Comparison of ENCODE assay signal across 12 mouse cellular contexts in genomic region chr9:21525142-21525936, GRCm38 (mm10). TPM values are rescaled to one million over a fixed set of nuclear protein-coding genes. Genes with fewer than 3 reads are reported as not detected.
DNase-seq lines count a peak whose midpoint lies in the region; ATAC-seq and TF ChIP-seq lines count a peak whose summit lies in the region.
"Had no signal": no experiment of that assay in that cellular context is flagged by ENCODE, and none has a peak within 500 bp of the region (broad histone marks: within the 10 kb centered on the region; RNA-seq: fewer than 3 reads in every experiment).

No protein-coding gene starts in this region.

- TF ChIP-seq POLR2A in liver, adult 2 months (IDR thresholded peaks at IDR 0.05; ENCODE audit: extremely low read depth, insufficient read depth, low read length): no peak

- peak overlapping the region; percentile 27 for H3K27ac ChIP-seq in liver, adult 2 months (replicated peaks; ENCODE audit: insufficient read depth, low read depth, low read length)
- no peak overlapping the region for H3K27ac ChIP-seq in liver, embryonic 11.5 days (ENCODE audit: low read depth, low read length)

- no peaks in the 10 kb centered on the region for H3K79me2 ChIP-seq in liver, adult 2 months (ENCODE audit: control insufficient read depth, insufficient read depth, low read length)

- no peak overlapping the region for H3K4me2 ChIP-seq in liver, embryonic 11.5 days
- H3K4me2 ChIP-seq: heart, embryonic 12.5 days had no signal

- no peak overlapping the region for H3K4me3 ChIP-seq in liver, adult 2 months (ENCODE audit: insufficient read depth, low read depth, low read length)
- no peak overlapping the region for H3K4me3 ChIP-seq in liver, embryonic 11.5 days (ENCODE audit: low read depth, low read length)
- H3K4me3 ChIP-seq: erythroblast, embryonic 14.5 days; heart, embryonic 12.5 days had no signal

- 80% methylated on average over 7 of the region's 7 CpGs for WGBS in liver, adult 2 months
- 57% methylated on average over 7 of the region's 7 CpGs for WGBS in liver, embryonic 11.5 days

- H3K36me3 ChIP-seq in liver, adult 2 months (ENCODE audit: control insufficient read depth, insufficient read depth, low read length): no peaks in the 10 kb centered on the region
- H3K36me3 ChIP-seq in liver, embryonic 11.5 days (ENCODE audit: control insufficient read depth, insufficient read depth, low read length): no peaks in the 10 kb centered on the region
- H3K36me3 ChIP-seq: heart, embryonic 12.5 days had no signal

- DNase-seq in liver, adult 2 months (ENCODE audit: extremely low read depth, low read depth, low spot score): peak; percentile 38
- DNase-seq in liver, embryonic 11.5 days (ENCODE audit: low spot score): no peak
- peak; percentile 40 for DNase-seq in NIH3T3 (ENCODE audit: low read depth)
- DNase-seq in induced T-regulatory cell, adult 2 months (ENCODE audit: low read depth): peak; percentile 53
- DNase-seq in naive thymus-derived CD4-positive, alpha-beta T cell, adult 2 months (ENCODE audit: low read depth): peak; percentile 43
- DNase-seq in right cerebral cortex, postnatal 10 days (ENCODE audit: low spot score in 2 of 2): no peak
- no peak for DNase-seq in adrenal gland, postnatal 10 days
- DNase-seq: lung, postnatal 10 days had no signal

- no peak for TF ChIP-seq CTCF in liver, adult 2 months (IDR thresholded peaks at IDR 0.05; ENCODE audit: low read depth, low read length)

- no peaks in the 10 kb centered on the region for H3K4me1 ChIP-seq in liver, adult 2 months (ENCODE audit: control insufficient read depth, insufficient read depth, low read length)
- 0 out of 2 replicates have a peak, but pooled peaks cover 3% of the 10 kb centered on the region for H3K4me1 ChIP-seq in liver, embryonic 11.5 days (replicated peaks; ENCODE audit: control insufficient read depth, insufficient read depth, low read length)

- no peak overlapping the region for H3K9ac ChIP-seq in liver, adult 2 months (ENCODE audit: low read depth, low read length)
- no peak overlapping the region for H3K9ac ChIP-seq in liver, embryonic 11.5 days (ENCODE audit: low read depth, low read length)

- H3K9me3 ChIP-seq in liver, embryonic 11.5 days (ENCODE audit: control insufficient read depth, low read length): no peaks in the 10 kb centered on the region
- H3K9me3 ChIP-seq: heart, embryonic 12.5 days had no signal

- no peak for ATAC-seq in liver, embryonic 11.5 days (replicated peaks; ENCODE audit: low FRiP score)
- ATAC-seq: intestine, embryonic 16.5 days had no signal

- no peaks in the 10 kb centered on the region for H3K27me3 ChIP-seq in liver, adult 2 months (ENCODE audit: control insufficient read depth, insufficient read depth, low read length)
- H3K27me3 ChIP-seq in liver, embryonic 11.5 days (replicated peaks; ENCODE audit: control insufficient read depth, insufficient read depth, low read length): no peaks in the 10 kb centered on the region
- H3K27me3 ChIP-seq: heart, embryonic 12.5 days had no signal

RNA-seq across cellular contexts. Expression of gene AB124611, which starts 0.6 kb away (rescaled TPM):
- 3.5 and 4.6 TPM in 2 replicates for total RNA-seq in liver, adult 2 months (2014; rRNA removed)
- 2.2 and 3.4 TPM in 2 replicates for polyA plus RNA-seq in liver, adult 2 months (2012; rRNA removed)
- 3.7 and 4.3 TPM in 2 replicates for polyA plus RNA-seq in liver, embryonic 11.5 days (2014; fragmentation: Nextera tagmentation; extraction: Ambion mirVana)
- 1 to 10 TPM; 4.2 to 4.7 TPM for total RNA-seq in adrenal gland, postnatal 10 days (2021)
- total RNA-seq: layer of hippocampus, adult 18-20 months had no signal

RNA-seq across cellular contexts. Expression of gene Tmed1, which starts 15.3 kb away (rescaled TPM):
- total RNA-seq in liver, adult 2 months (2014; rRNA removed): 19.2 and 23.2 TPM in 2 replicates
- polyA plus RNA-seq in liver, adult 2 months (2012; rRNA removed): 24.9 and 26.5 TPM in 2 replicates
- 68.6 and 70.2 TPM in 2 replicates for polyA plus RNA-seq in liver, embryonic 11.5 days (2014; fragmentation: Nextera tagmentation; extraction: Ambion mirVana)
- total RNA-seq in adrenal gland, postnatal 10 days (2021): 10 to 100 TPM; 30.3 to 30.4 TPM

RNA-seq across cellular contexts. Expression of gene Carm1, which starts 21.4 kb away (rescaled TPM):
- total RNA-seq in liver, adult 2 months (2014; rRNA removed): 5.0 and 8.1 TPM in 2 replicates
- 23.4 and 28.5 TPM in 2 replicates for polyA plus RNA-seq in liver, adult 2 months (2012; rRNA removed)
- 54.9 TPM in 2 replicates for polyA plus RNA-seq in liver, embryonic 11.5 days (2014; fragmentation: Nextera tagmentation; extraction: Ambion mirVana)
- 10 to 100 TPM; 45.1 to 65.4 TPM for total RNA-seq in adrenal gland, postnatal 10 days (2021)

Comparison
In these comparisons a context has a peak if more than half of its experiments do, and no peak if none do; other contexts are left out.
1. DNase-seq: peak in liver, adult 2 months (single experiment), NIH3T3 (single experiment), induced T-regulatory cell, adult 2 months (single experiment) and naive thymus-derived CD4-positive, alpha-beta T cell, adult 2 months (single experiment); none in liver, embryonic 11.5 days (single experiment), right cerebral cortex, postnatal 10 days (0 of 2) and adrenal gland, postnatal 10 days (single experiment).